Mouse (Mus musculus) midbrain, embryonic 11.5 days (tissue): ENCODE data around the gene Fam161a. TPM values are rescaled to one million over a fixed set of nuclear protein-coding genes. Genes with fewer than 3 reads are reported as not detected.

Experiments
- polyA plus RNA-seq: library from polyadenylated mRNA; unstranded; fragments of >200 nt; fragmentation: Nextera tagmentation; extraction: Ambion mirVana; gene quantifications from 2 replicates; pipeline ENCODE4 v1.2.1, GENCODE M21; 2014

The Fam161a gene
- polyA plus RNA-seq, 1 experiment from 2014 or later = 4.0 TPM

Other genes with a start within 250 kb of the Fam161a start
- gene B3gnt2, start 146.6 kb upstream of the Fam161a start, polyA plus RNA-seq = 1.8 and 1.9 TPM in 2 replicates
- 4.3 and 5.3 TPM in 2 replicates for gene Zrsr1, start 35.5 kb upstream of the Fam161a start, polyA plus RNA-seq
- gene Gm28048, start 25.4 kb upstream of the Fam161a start, polyA plus RNA-seq = 5.2 and 5.6 TPM in 2 replicates
- gene Commd1, start 25.1 kb upstream of the Fam161a start, polyA plus RNA-seq = 432 and 437 TPM in 2 replicates
- 448 and 476 TPM in 2 replicates for gene Cct4, start 17.0 kb upstream of the Fam161a start, polyA plus RNA-seq
- gene Xpo1, start 248.5 kb downstream of the Fam161a start, polyA plus RNA-seq = 171 and 184 TPM in 2 replicates